Mouse (Mus musculus): Measurements from ENCODE around the gene Slc9b2.

GRCm38 (mm10) chr3:135349022-135349421 lies 41.5 kb downstream of the Slc9b2 start:
- no peak for TF ChIP-seq CTCF (IDR thresholded peaks at IDR 0.05; ENCODE audit: low read depth, low read length)
- TF ChIP-seq POLR2A (IDR thresholded peaks at IDR 0.05; ENCODE audit: insufficient read depth, low read length), result no peak
